Mouse (Mus musculus): ENCODE data around the gene Rad9a. TPM values are rescaled to one million over a fixed set of nuclear protein-coding genes. Genes with fewer than 3 reads are reported as not detected.
A peak's percentile ranks its signal among the peaks of the same experiment; 100 is the strongest.

The Rad9a gene
- polyA plus RNA-seq, 1 experiment from 2014 or later: 14.3 TPM

- H3K27me3 ChIP-seq (replicated peaks; ENCODE audit: insufficient read depth, low read length): no peaks in the 10 kb centered on the region
- peaks cover 8% of the 10 kb centered on the region; the same call in 1 of the 2 replicates for H3K4me1 ChIP-seq (ENCODE audit: insufficient read depth, low read depth, low read length)
- H3K9me3 ChIP-seq (ENCODE audit: low read length): no peaks in the 10 kb centered on the region
- ATAC-seq (no peak), DNase-seq (ENCODE audit: low spot score) (no peak)
- H3K9ac ChIP-seq (replicated peaks; ENCODE audit: low read depth): peak overlapping the region; percentile 95
- no peak for TF ChIP-seq EP300 (IDR thresholded peaks at IDR 0.05)
- TF ChIP-seq CTCF (IDR thresholded peaks at IDR 0.05): no peak
- H3K27ac ChIP-seq (ENCODE audit: low read length): no peak overlapping the region
- peaks cover 24% of the 10 kb centered on the region; the same call in 1 of the 2 replicates for H3K36me3 ChIP-seq (ENCODE audit: insufficient read depth, low read length)
- H3K4me3 ChIP-seq (ENCODE audit: low read depth, low read length): peak overlapping the region; percentile 82
- WGBS: 52% methylated on average over 6 of the region's 6 CpGs
- H3K4me2 ChIP-seq (replicated peaks; ENCODE audit: low read depth, low read length): peak overlapping the region; percentile 87
Measured at GRCm38 (mm10) chr19:4193129-4193528, 8.3 kb downstream of the Rad9a start.

GRCm38 (mm10) chr19:4192251-4192985 lies 9.0 kb downstream of the Rad9a start:
- DNase-seq (ENCODE audit: low spot score) (peak; percentile 44), ATAC-seq (peak; percentile 53)
- no peak for TF ChIP-seq CTCF (IDR thresholded peaks at IDR 0.05)
- no peak for TF ChIP-seq EP300 (IDR thresholded peaks at IDR 0.05)

GRCm38 (mm10) chr19:4191528-4192250 lies 9.8 kb downstream of the Rad9a start, which contains the start of gene Ppp1ca:
Gene Ppp1ca (plus strand): TSS chr19:4192065.
- DNase-seq (ENCODE audit: low spot score): peak; percentile 99

More at GRCm38 (mm10) chr19:4192251-4192985, 9.0 kb downstream of the Rad9a start:
- Histone ChIP-seq H3K36me3 (ENCODE audit: insufficient read depth, low read length) (peaks cover 24% of the 10 kb centered on the region; the same call in 1 of the 2 replicates), H3K4me2 (replicated peaks; ENCODE audit: low read depth, low read length) (peak overlapping the region; percentile 87), H3K4me1 (ENCODE audit: insufficient read depth, low read depth, low read length) (peaks cover 8% of the 10 kb centered on the region; the same call in 1 of the 2 replicates), H3K9me3 (ENCODE audit: low read length) (no peaks in the 10 kb centered on the region), H3K9ac (replicated peaks; ENCODE audit: low read depth) (peak overlapping the region; percentile 95), H3K27ac (ENCODE audit: low read length) (peak overlapping the region; percentile 95), H3K4me3 (ENCODE audit: low read depth, low read length) (peak overlapping the region; percentile 82), H3K27me3 (replicated peaks; ENCODE audit: insufficient read depth, low read length) (no peaks in the 10 kb centered on the region)
- under 1% methylated on average over 28 of the region's 52 CpGs for WGBS

GRCm38 (mm10) chr19:4190831-4191334 lies 10.6 kb downstream of the Rad9a start, which contains the start of gene Tbc1d10c:
Gene Tbc1d10c (minus strand): TSS chr19:4191284.
- peak within 1 kb of the TSS; percentile 82 for H3K4me3 ChIP-seq (ENCODE audit: low read depth, low read length)
- ATAC-seq: no peak

More at GRCm38 (mm10) chr19:4191528-4192250, 9.8 kb downstream of the Rad9a start, which contains the start of gene Ppp1ca:
- TF ChIP-seq EP300 (IDR thresholded peaks at IDR 0.05) (no peak), CTCF (IDR thresholded peaks at IDR 0.05) (peak; percentile 80)
- peak; percentile 96 for ATAC-seq
- Histone ChIP-seq H3K36me3 (ENCODE audit: insufficient read depth, low read length) (peaks cover 24% of the 10 kb centered on the region; the same call in 1 of the 2 replicates), H3K9me3 (ENCODE audit: low read length) (no peaks in the 10 kb centered on the region), H3K4me2 (replicated peaks; ENCODE audit: low read depth, low read length) (peak within 1 kb of the TSS; percentile 87), H3K27me3 (replicated peaks; ENCODE audit: insufficient read depth, low read length) (no peaks in the 10 kb centered on the region), H3K9ac (replicated peaks; ENCODE audit: low read depth) (peak within 1 kb of the TSS; percentile 95), H3K4me1 (ENCODE audit: insufficient read depth, low read depth, low read length) (peaks cover 8% of the 10 kb centered on the region; the same call in 1 of the 2 replicates), H3K27ac (ENCODE audit: low read length) (peak within 1 kb of the TSS; percentile 95), H3K4me3 (ENCODE audit: low read depth, low read length) (peak within 1 kb of the TSS; percentile 82)
- 2% methylated on average over 40 of the region's 47 CpGs for WGBS

GRCm38 (mm10) chr19:4189051-4189620 lies 12.3 kb downstream of the Rad9a start:
- no peak for TF ChIP-seq EP300 (IDR thresholded peaks at IDR 0.05)
- TF ChIP-seq CTCF (IDR thresholded peaks at IDR 0.05): no peak
- H3K9me3 ChIP-seq (ENCODE audit: low read length): no peaks in the 10 kb centered on the region
- ATAC-seq: no peak

More at GRCm38 (mm10) chr19:4190831-4191334, 10.6 kb downstream of the Rad9a start, which contains the start of gene Tbc1d10c:
- Histone ChIP-seq H3K4me2 (replicated peaks; ENCODE audit: low read depth, low read length) (peak within 1 kb of the TSS; percentile 87), H3K4me1 (ENCODE audit: insufficient read depth, low read depth, low read length) (peaks cover 8% of the 10 kb centered on the region; the same call in 1 of the 2 replicates), H3K9ac (replicated peaks; ENCODE audit: low read depth) (peak within 1 kb of the TSS; percentile 95), H3K27ac (ENCODE audit: low read length) (peak within 1 kb of the TSS; percentile 95), H3K27me3 (replicated peaks; ENCODE audit: insufficient read depth, low read length) (no peaks in the 10 kb centered on the region), H3K36me3 (ENCODE audit: insufficient read depth, low read length) (peaks cover 20% of the 10 kb centered on the region; the same call in 1 of the 2 replicates), H3K9me3 (ENCODE audit: low read length) (no peaks in the 10 kb centered on the region)
- TF ChIP-seq CTCF (IDR thresholded peaks at IDR 0.05) (no peak), EP300 (IDR thresholded peaks at IDR 0.05) (no peak)
- 32% methylated on average over 4 of the region's 4 CpGs for WGBS
- peak; percentile 58 for DNase-seq (ENCODE audit: low spot score)

More at GRCm38 (mm10) chr19:4189051-4189620, 12.3 kb downstream of the Rad9a start:
- no peak for DNase-seq (ENCODE audit: low spot score)
- H3K4me1 ChIP-seq (ENCODE audit: insufficient read depth, low read depth, low read length): peaks cover 8% of the 10 kb centered on the region; the same call in 1 of the 2 replicates
- H3K9ac ChIP-seq (replicated peaks; ENCODE audit: low read depth): no peak overlapping the region
- H3K27me3 ChIP-seq (replicated peaks; ENCODE audit: insufficient read depth, low read length): no peaks in the 10 kb centered on the region
- no peak overlapping the region for H3K4me2 ChIP-seq (replicated peaks; ENCODE audit: low read depth, low read length)
- H3K36me3 ChIP-seq (ENCODE audit: insufficient read depth, low read length): 0 out of 2 replicates have a peak, but pooled peaks cover 3% of the 10 kb centered on the region
- H3K27ac ChIP-seq (ENCODE audit: low read length): no peak overlapping the region
- 88% methylated on average over 10 of the region's 12 CpGs for WGBS
- no peak overlapping the region for H3K4me3 ChIP-seq (ENCODE audit: low read depth, low read length)

Measured in lung, postnatal 0 days (tissue).